Mouse (Mus musculus) mouse trophoblast stem cell (cell line): Measurements from ENCODE around the gene Srp72.
"Not testable (repeated sequence)": the region's sequence is repeated elsewhere in the genome, so short reads cannot be mapped to it uniquely, and the experiment has no call there.

Experiments used
- in situ Hi-C, 2 experiments: fragments of 300-500 bp; cut with MseI, MboI; formaldehyde crosslinking; loops; 2 replicates in 1 of 2; 3 replicates in 1 of 2; pipeline ENCODE4 v1.15.1; 2025

Gene Srp72

GRCm38 (mm10) chr5:76964651-76965050 is 9.8 kb upstream of the Srp72 start:
- in situ Hi-C loops = no loop called here

- in situ Hi-C loops = no loop called here
Observed at GRCm38 (mm10) chr5:76969250-76969649, 5.2 kb upstream of the Srp72 start.

- in situ Hi-C loops = not testable (repeated sequence)
Observed at GRCm38 (mm10) chr5:76971115-76971514, 3.4 kb upstream of the Srp72 start.

- in situ Hi-C loops = no loop called here
Observed at GRCm38 (mm10) chr5:76973488-76973887, 995 bp upstream of the Srp72 start.

- in situ Hi-C loops = no loop called here
Observed at GRCm38 (mm10) chr5:76974207-76974553, 303 bp upstream of the Srp72 start.

- in situ Hi-C loops = no loop called here
Observed at GRCm38 (mm10) chr5:76975736-76976135, 1.3 kb downstream of the Srp72 start.

GRCm38 (mm10) chr5:76984015-76984414 is 9.5 kb downstream of the Srp72 start:
- in situ Hi-C loops = no loop called here

GRCm38 (mm10) chr5:76990789-76991188 is 16.3 kb downstream of the Srp72 start:
- in situ Hi-C loops = no loop called here

GRCm38 (mm10) chr5:76993174-76993814 is 18.8 kb downstream of the Srp72 start:
- in situ Hi-C loops = no loop called here

- in situ Hi-C loops = no loop called here
Observed at GRCm38 (mm10) chr5:76998416-76998815, 23.9 kb downstream of the Srp72 start.

- in situ Hi-C loops = no loop called here
Observed at GRCm38 (mm10) chr5:77001192-77001591, 26.7 kb downstream of the Srp72 start.

- in situ Hi-C loops = no loop called here
Observed at GRCm38 (mm10) chr5:77004051-77004821, 29.8 kb downstream of the Srp72 start, which contains the start of gene Arl9. Gene Arl9, plus strand, starts transcription at chr5:77004055.

- in situ Hi-C loops = no loop called here
Observed at GRCm38 (mm10) chr5:77010352-77010751, 35.9 kb downstream of the Srp72 start.

GRCm38 (mm10) chr5:77011082-77011481 is 36.6 kb downstream of the Srp72 start:
- in situ Hi-C loops = no loop called here

GRCm38 (mm10) chr5:77013171-77013570 is 38.7 kb downstream of the Srp72 start:
- in situ Hi-C loops = no loop called here

- in situ Hi-C loops = no loop called here
Observed at GRCm38 (mm10) chr5:77015544-77016482, 41.3 kb downstream of the Srp72 start, which contains the start of gene Thegl. Gene Thegl, plus strand, starts transcription at chr5:77016023.

GRCm38 (mm10) chr5:77028034-77028433 is 53.6 kb downstream of the Srp72 start:
- in situ Hi-C loops = loop anchor here in 1 of 2 experiments (10.0 kb wide), 1 partner anchor 147 kb away; no protein-coding TSS in a partner anchor

GRCm38 (mm10) chr5:77029735-77030134 is 55.3 kb downstream of the Srp72 start:
- in situ Hi-C loops = loop anchor here in 1 of 2 experiments (10.0 kb wide), 1 partner anchor 145 kb away; no protein-coding TSS in a partner anchor

- in situ Hi-C loops = not testable (repeated sequence)
Observed at GRCm38 (mm10) chr5:77035101-77035500, 60.6 kb downstream of the Srp72 start.

- in situ Hi-C loops = no loop called here
Observed at GRCm38 (mm10) chr5:77038451-77038850, 64.0 kb downstream of the Srp72 start.

- in situ Hi-C loops = no loop called here
Observed at GRCm38 (mm10) chr5:77039391-77039790, 64.9 kb downstream of the Srp72 start.

- in situ Hi-C loops = no loop called here
Observed at GRCm38 (mm10) chr5:77044362-77044761, 69.9 kb downstream of the Srp72 start.
